Mouse (Mus musculus): ENCODE data around the gene Plpp3.
"Not testable (repeated sequence)": the region's sequence is repeated elsewhere in the genome, so short reads cannot be mapped to it uniquely, and the experiment has no call there.

Gene Plpp3

DNA sequence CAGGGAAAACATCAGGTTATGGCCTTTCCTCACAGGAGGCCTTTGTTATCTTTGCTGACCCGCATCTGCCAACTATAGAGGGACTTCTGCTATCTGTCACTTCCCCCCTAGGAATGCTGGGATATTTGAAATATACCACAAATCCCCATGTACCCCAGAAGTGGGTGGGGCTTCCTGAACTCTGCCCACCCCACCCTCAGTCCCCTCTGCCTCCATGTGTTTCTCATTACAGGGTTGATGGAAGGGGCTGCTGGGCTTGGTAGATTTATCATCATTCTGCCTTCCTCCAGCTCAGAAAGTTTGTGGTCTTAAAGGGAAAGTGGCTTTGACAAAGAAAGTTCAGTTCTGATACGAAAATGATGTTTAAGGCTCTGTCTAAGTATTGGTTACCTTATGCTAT, 103.2 kb downstream of the Plpp3 start:
- DNase-seq (ENCODE audit: low read depth, low spot score): peak; percentile 58

DNA sequence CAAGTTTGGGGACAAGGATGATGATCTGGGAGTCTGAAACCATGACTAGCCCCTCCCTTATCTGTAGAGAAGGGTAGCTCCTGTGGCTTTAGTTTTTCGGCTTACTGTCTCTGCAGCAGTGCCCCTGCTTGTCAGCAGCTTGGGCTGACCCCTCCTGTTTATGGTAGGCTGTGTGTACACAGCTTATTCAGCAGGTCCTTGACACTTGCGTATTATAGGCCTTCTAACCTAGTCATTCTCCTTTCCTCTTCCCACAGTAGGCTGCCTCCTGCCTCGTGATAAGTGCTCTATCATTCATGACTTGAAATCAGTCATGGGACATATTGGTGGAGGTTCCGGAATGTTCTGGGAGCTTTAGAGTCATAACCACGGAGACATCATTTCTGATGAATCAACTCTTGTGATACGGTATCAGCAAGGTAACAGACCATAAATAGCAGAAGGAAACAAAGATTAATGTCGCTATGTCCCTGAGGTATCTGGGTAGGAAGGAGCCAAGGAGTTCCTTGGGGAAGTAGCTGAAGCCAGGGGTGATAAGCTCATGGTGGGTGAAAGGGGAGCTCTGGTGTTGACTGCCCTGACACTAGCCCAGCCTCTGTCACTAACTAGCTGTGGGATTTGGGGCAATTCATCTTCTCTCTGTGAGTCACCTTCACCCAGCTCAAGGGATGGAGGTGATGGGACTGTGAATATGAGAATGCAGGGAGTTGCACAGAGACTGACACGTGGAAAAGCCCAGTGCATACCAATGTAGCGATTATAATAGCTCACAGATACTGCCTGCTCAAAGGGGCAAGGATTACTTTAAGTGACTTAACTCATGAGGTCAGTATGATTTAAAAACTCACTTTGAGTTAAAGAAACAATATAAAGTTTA, 104.0 kb downstream of the Plpp3 start:
- DNase-seq (ENCODE audit: low read depth, low spot score): no peak

DNA sequence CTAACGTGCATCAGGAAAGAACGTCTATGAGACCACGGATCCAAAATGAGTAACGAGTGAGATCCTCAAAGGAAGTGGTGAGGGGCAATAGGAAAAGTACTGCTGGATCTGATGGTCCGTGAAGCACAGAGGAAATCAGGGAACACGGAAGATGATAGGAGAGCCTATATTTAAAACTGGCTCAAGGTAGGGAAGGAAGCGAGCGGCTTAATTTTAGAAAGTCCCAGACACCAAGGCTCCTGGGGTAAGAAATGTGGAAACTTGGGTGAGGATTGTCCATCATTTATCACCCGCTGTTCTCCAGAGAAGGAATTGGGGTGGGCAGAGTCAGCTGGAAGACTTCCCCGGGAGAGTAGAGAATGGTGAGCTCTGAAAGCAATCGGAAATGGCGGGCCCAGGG, 105.2 kb downstream of the Plpp3 start:
- no peak for DNase-seq (ENCODE audit: low read depth, low spot score)

DNA sequence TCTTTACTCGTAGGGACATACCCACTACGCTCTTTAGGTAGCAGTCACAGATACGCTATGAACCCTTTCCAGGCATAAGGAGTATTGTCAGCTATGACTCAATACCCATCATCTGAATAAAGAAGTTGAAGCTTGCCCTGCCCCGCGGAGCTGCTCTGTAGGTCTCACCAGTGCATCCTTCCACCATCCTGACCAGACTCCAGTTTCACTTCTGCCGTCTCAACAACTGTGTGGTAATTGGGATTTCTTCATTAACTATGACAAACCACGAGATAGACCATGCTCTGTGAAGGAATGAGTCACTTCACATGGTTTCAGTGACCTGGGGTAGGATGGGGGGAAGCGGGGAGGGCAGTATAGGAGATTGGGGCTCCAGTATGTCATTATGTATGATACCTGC, 106.5 kb downstream of the Plpp3 start:
- DNase-seq (ENCODE audit: low read depth, low spot score): no peak

GRCm38 (mm10) chr4:105265041-105265440, 107.9 kb downstream of the Plpp3 start:
- no peak for DNase-seq (ENCODE audit: low read depth, low spot score)

DNA sequence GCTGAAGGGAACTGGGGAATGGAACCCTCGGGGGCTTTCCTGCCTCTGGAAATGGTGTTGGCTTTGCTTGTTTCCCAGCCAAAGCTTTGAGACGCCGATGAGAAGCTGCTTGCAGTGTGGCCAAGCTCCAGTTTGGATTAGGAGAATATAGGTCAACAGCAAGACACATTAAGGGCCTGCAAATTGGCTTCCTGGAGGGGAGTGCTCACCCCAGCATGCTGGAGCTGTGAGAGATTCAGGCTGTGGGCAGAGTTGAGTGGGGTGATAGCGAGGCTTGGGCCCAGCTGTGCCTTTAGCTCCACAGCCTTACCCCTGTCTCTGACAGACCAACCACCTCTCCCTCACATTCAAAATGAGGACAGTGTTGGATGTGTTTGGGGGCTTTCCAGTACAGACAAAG, 108.5 kb downstream of the Plpp3 start:
- no peak for DNase-seq (ENCODE audit: low read depth, low spot score)

DNA sequence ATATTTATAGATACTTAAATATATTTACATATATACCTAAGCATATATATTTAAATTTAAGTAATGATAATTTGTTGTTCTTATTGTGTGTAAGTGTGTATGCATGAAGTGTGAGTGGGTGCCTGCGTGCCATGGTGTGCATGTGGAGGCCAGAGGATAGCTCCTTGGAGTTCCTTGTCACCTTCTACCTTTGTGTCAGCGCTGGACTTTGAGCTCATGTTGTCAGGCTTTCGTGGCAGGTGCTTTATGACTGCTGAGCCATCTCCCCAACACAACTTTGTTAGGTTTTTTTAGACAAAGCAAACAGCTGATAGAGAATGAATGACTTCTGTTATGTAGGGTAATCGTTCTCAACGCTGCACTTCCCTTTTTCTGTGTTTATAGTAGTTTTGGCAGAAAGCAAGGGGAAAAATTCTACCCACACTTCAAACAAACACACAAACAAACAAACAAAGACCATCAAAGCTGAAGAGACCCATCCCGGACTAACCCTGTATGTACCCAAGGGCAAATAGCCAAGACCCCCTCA, 111.1 kb downstream of the Plpp3 start:
- DNase-seq (ENCODE audit: low read depth, low spot score): no peak

DNA sequence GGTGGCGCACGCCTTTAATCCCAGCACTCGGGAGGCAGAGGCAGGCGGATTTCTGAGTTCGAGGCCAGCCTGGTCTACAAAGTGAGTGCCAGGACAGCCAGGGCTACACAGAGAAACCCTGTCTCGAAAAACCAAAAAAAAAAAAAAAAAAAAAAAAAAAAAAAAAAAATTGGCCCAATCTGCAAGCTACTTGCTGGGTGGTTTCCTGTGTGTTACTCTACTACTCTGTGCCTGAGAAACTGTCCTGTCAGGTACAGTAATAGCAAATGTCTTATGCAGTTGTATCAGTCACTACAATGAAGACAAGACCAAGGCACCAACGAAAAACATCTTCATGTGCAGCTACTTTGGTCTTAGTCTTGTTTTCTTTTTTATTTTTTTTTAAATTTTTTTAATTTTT, 112.3 kb downstream of the Plpp3 start:
- DNase-seq (ENCODE audit: low read depth, low spot score): not testable (repeated sequence)

GRCm38 (mm10) chr4:105271166-105271565, 114.0 kb downstream of the Plpp3 start:
- no peak for DNase-seq (ENCODE audit: low read depth, low spot score)

DNA sequence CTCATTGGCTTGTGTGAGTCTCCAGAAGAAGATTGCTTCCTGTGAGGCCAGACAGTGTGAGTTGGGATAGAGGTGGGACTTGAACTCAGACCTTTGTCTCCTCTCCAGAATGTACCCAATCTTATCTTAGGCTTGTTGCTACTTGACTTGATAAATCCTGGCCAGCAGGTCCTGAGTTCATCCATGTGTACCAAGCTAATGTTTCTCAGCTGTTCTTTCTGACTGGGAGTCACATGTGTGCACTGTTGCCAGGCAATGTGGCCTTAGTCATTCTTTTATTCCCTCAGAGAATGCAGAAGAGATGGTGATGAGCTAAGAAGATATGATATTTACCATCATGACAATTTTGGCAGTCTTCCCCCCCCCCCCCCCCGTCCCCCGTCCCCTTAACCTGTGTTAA, 115.9 kb downstream of the Plpp3 start:
- no peak for DNase-seq (ENCODE audit: low read depth, low spot score)

DNA sequence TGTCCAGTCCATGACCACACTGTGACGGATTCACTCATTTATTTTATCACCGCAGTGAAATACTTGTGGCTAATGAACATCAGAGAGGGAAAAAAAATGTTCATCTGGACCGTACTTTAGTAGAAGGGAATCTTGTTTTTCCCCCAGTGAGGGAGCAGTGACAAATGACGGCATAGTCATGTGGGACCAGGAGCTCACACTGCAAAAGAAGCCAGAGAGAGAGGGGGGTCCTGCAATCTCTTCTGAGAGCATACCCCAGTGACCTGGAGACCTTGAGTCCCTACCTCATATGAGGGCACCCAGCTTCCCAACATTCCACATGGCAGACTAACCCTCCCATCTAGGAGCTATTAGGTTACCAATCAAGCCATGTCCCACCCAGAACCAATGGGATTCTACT, 116.3 kb downstream of the Plpp3 start:
- no peak for DNase-seq (ENCODE audit: low read depth, low spot score)

GRCm38 (mm10) chr4:105275616-105276015, 118.5 kb downstream of the Plpp3 start:
- DNase-seq (ENCODE audit: low read depth, low spot score): no peak

DNA sequence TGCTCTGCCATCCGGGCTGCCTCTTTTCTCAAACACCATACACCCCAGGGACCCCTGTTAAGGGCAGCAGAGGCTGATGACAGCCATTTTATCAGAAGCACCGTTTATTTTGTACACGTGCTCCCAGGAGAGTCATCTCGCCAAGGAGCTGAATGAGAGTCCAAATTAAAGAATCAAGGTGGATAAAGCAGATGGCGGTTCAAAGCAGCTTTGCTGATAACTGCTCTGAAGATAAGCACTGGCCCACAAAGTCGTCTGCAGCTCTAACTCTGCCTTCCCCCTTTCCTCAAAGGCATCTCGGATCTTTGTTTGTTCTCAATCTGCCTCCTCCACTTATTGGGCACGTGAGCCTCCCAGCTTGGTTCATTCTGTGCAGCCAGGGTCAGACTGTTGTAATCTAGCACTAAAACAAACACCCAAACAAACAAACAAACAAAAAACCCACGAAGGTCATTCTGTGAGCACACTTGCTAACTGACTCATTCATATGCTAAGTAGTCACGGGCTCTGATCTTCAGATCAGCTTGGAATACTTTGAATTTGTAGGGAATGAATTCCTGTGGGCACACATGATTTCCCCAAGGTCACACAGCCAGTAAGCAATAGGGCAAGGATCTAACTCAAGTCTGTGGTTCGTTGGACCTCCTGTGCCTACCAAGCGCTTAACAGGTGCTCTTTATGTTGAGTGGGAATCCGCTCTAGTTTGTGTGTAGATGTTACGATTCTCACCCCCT, 119.1 kb downstream of the Plpp3 start:
- DNase-seq (ENCODE audit: low read depth, low spot score): no peak

DNA sequence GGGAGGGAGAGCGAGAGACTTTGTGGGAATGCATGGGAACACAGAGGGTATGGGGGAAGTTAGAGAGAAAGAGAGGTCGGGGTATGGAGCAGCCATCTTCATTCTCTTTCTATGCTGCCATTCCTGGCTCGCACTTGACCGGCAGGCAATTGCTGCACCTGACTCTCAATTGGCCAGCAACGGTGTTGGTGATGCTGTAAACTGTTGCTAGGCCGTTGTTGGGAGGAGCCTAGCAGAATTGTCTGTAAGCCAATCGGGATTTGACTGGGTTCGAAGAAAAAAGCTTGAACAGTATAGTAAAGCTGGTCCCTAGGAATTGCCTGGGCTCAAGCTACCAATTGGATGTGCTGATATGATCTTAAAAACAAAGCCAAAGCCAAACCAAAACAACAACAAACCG, 121.0 kb downstream of the Plpp3 start:
- DNase-seq (ENCODE audit: low read depth, low spot score): no peak

GRCm38 (mm10) chr4:105278571-105279410, 121.6 kb downstream of the Plpp3 start:
- DNase-seq (ENCODE audit: low read depth, low spot score): no peak

GRCm38 (mm10) chr4:105279806-105280205, 122.7 kb downstream of the Plpp3 start:
- no peak for DNase-seq (ENCODE audit: low read depth, low spot score)

- DNase-seq (ENCODE audit: low read depth, low spot score): no peak
These were observed 124.6 kb downstream of the Plpp3 start for GRCm38 (mm10) chr4:105281751-105282231.

Measured in forelimb bud, embryonic 11.5 days (tissue).